9 mouse cellular contexts compared by ENCODE assay signal in the genomic region with DNA sequence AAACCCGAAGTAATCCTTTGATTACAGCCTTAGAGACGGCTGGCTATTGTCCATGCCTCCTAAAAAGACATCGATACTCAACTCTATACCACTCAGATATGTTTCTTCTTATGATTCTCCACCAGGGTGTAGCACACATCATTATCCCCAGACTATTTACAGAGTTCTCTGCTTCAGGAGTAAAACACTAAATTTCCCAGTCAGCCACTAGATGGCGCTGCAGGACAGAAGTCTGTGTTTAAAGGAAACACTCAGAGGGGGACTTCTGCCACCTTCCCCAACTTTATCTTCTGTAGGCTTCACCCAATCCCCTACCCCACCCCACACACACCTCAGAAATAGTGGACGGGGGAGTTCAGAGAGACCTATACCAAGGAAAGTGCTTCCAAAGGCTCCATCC. TPM values are rescaled to one million over a fixed set of nuclear protein-coding genes. Genes with fewer than 3 reads are reported as not detected.
DNase-seq lines count a peak whose midpoint lies in the region; ATAC-seq and TF ChIP-seq lines count a peak whose summit lies in the region.
"Had no signal": no experiment of that assay in that cellular context is flagged by ENCODE, and none has a peak within 500 bp of the region (broad histone marks: within the 10 kb centered on the region; RNA-seq: fewer than 3 reads in every experiment).

No protein-coding gene starts in this region.

- no peak; the same call in 1 of the 2 replicates for ATAC-seq in G1E (ENCODE audit: extremely low read depth, insufficient number of reproducible peaks, low FRiP score, poor library complexity, severe bottlenecking)
- peak; percentile 11; the same call in 1 of the 2 replicates for ATAC-seq in embryonic facial prominence, embryonic 15.5 days (ENCODE audit: insufficient number of reproducible peaks, low FRiP score, low TSS enrichment, low read depth)
- peak; percentile 44; the same call in 1 of the 2 replicates for ATAC-seq in lung, embryonic 16.5 days (ENCODE audit: low read depth)

- H3K9me3 ChIP-seq in G1E (replicated peaks), result no peaks in the 10 kb centered on the region
- H3K9me3 ChIP-seq in embryonic facial prominence, embryonic 15.5 days (replicated peaks), result no peaks in the 10 kb centered on the region
- H3K9me3 ChIP-seq in lung, embryonic 16.5 days (ENCODE audit: control insufficient read depth, low read length), result no peaks in the 10 kb centered on the region
- H3K9me3 ChIP-seq: liver, embryonic 15.5 days had no signal

- no peak overlapping the region for H3K4me3 ChIP-seq in G1E (ENCODE audit: low read depth, low read length)
- H3K4me3 ChIP-seq in bone marrow, adult 2 months (replicated peaks; ENCODE audit: control insufficient read depth, low read depth, low read length), result no peak overlapping the region
- no peak overlapping the region for H3K4me3 ChIP-seq in embryonic facial prominence, embryonic 15.5 days (replicated peaks)
- no peak overlapping the region for H3K4me3 ChIP-seq in lung, embryonic 16.5 days (ENCODE audit: low read length)
- H3K4me3 ChIP-seq: liver, embryonic 15.5 days had no signal

- no peak overlapping the region for H3K4me2 ChIP-seq in embryonic facial prominence, embryonic 15.5 days (replicated peaks)
- H3K4me2 ChIP-seq in lung, embryonic 16.5 days (ENCODE audit: low read depth, low read length), result no peak overlapping the region
- H3K4me2 ChIP-seq: liver, embryonic 15.5 days had no signal

- no peak overlapping the region for H3K9ac ChIP-seq in embryonic facial prominence, embryonic 15.5 days
- no peak overlapping the region for H3K9ac ChIP-seq in lung, embryonic 16.5 days (ENCODE audit: low read length)
- H3K9ac ChIP-seq: liver, embryonic 15.5 days had no signal

- DNase-seq in G1E (ENCODE audit: low spot score), result peak; percentile 54
- peak; percentile 89 to 94 for DNase-seq in heart, postnatal 10 days
- DNase-seq in large intestine, adult 2 months (ENCODE audit: low read depth, low spot score), result peak; percentile 72
- peak; percentile 78 for DNase-seq in right cerebral cortex, adult 18-20 months
- peak; percentile 64 to 76 for DNase-seq in thymus, postnatal 36 days

- 14% methylated on average over 5 of the region's 5 CpGs for WGBS in bone marrow, adult 2 months
- 13% methylated on average over 5 of the region's 5 CpGs for whole genome bisulfite sequencing in embryonic facial prominence, embryonic 15.5 days
- 12% methylated on average over 5 of the region's 5 CpGs for WGBS in large intestine, adult 2 months
- WGBS in lung, embryonic 16.5 days, result 19% methylated on average over 5 of the region's 5 CpGs

- peaks cover 72% of the 10 kb centered on the region for H3K27me3 ChIP-seq in G1E (ENCODE audit: insufficient read depth, low read length)
- H3K27me3 ChIP-seq in embryonic facial prominence, embryonic 15.5 days, result peaks cover 3% of the 10 kb centered on the region; the same call in 1 of the 2 replicates
- H3K27me3 ChIP-seq in lung, embryonic 16.5 days (ENCODE audit: control insufficient read depth, insufficient read depth, low read depth, low read length), result no peaks in the 10 kb centered on the region

- no peak overlapping the region for H3K27ac ChIP-seq in bone marrow, adult 2 months (ENCODE audit: control insufficient read depth, insufficient read depth, low read depth, low read length, poor library complexity)
- H3K27ac ChIP-seq in embryonic facial prominence, embryonic 15.5 days (replicated peaks), result no peak overlapping the region
- no peak overlapping the region for H3K27ac ChIP-seq in lung, embryonic 16.5 days (ENCODE audit: low read length)
- H3K27ac ChIP-seq: liver, embryonic 15.5 days had no signal

- TF ChIP-seq POLR2A in bone marrow, adult 2 months (IDR thresholded peaks at IDR 0.05; ENCODE audit: borderline replicate concordance, control insufficient read depth, low read depth, low read length), result no peak

- H3K4me1 ChIP-seq in G1E (ENCODE audit: insufficient read depth, low read depth, low read length), result peaks cover 6% of the 10 kb centered on the region; the same call in 1 of the 2 replicates
- H3K4me1 ChIP-seq in bone marrow, adult 2 months (ENCODE audit: control insufficient read depth, insufficient read depth, low read length), result no peaks in the 10 kb centered on the region
- peaks cover 67% of the 10 kb centered on the region for H3K4me1 ChIP-seq in embryonic facial prominence, embryonic 15.5 days
- H3K4me1 ChIP-seq in lung, embryonic 16.5 days (replicated peaks; ENCODE audit: control insufficient read depth, insufficient read depth, low read length), result peaks cover 15% of the 10 kb centered on the region
- H3K4me1 ChIP-seq: liver, embryonic 15.5 days had no signal

- intact Hi-C loops in heart, postnatal 10 days (cut with DNase I), result loop anchor here (1.0 to 5.0 kb wide), 4 partner anchors 146 to 251 kb away; no protein-coding TSS in a partner anchor

- TF ChIP-seq CTCF in G1E (IDR thresholded peaks at IDR 0.05; ENCODE audit: low read depth, low read length), result peak; percentile 62
- TF ChIP-seq CTCF in bone marrow, adult 2 months (IDR thresholded peaks at IDR 0.05; ENCODE audit: control insufficient read depth, insufficient read depth, low read length), result peak; percentile 45

- H3K36me3 ChIP-seq in G1E (replicated peaks), result no peaks in the 10 kb centered on the region
- H3K36me3 ChIP-seq in embryonic facial prominence, embryonic 15.5 days, result peaks cover 23% of the 10 kb centered on the region
- H3K36me3 ChIP-seq in lung, embryonic 16.5 days (ENCODE audit: control insufficient read depth, insufficient read depth, low read length), result no peaks in the 10 kb centered on the region
- H3K36me3 ChIP-seq: liver, embryonic 15.5 days had no signal

RNA-seq across cellular contexts. Expression of a gene that starts 6.8 kb away (rescaled TPM):
- total RNA-seq in G1E (2014; fragmentation: Nextera tagmentation) (not detected in 2 replicates), G1E (2017) (0.11 TPM in 1 of 2 replicates, not detected in the other)
- 0.05 and 0.18 TPM in 2 replicates for polyA plus RNA-seq in G1E (2012)
- polyA plus RNA-seq in bone marrow, adult 2 months (2011; ENCODE audit: insufficient read depth, insufficient read length, low replicate concordance, missing spikeins), result 1.8 and 2.0 TPM in 2 replicates
- polyA plus RNA-seq in embryonic facial prominence, embryonic 15.5 days (2015; fragmentation: Nextera tagmentation; extraction: Ambion mirVana), result 167 and 168 TPM in 2 replicates
- 10 to 100 TPM; 27.9 to 36.3 TPM for total RNA-seq in heart, postnatal 10 days (2021)
- polyA plus RNA-seq in large intestine, adult 2 months (2012; rRNA removed), result 125 and 133 TPM in 2 replicates
- polyA plus RNA-seq in lung, embryonic 16.5 days (2015; fragmentation: Nextera tagmentation; extraction: Ambion mirVana), result 57.4 and 70.9 TPM in 2 replicates

RNA-seq across cellular contexts. Expression of a gene that starts 10.7 kb away (rescaled TPM):
- not detected in 2 replicates for total RNA-seq in G1E (2014; fragmentation: Nextera tagmentation)
- 0.06 TPM in 1 of 2 replicates, not detected in the other for total RNA-seq in G1E (2017)
- not detected in 2 replicates for polyA plus RNA-seq in G1E (2012)
- not detected in 2 replicates for polyA plus RNA-seq in bone marrow, adult 2 months (2011; ENCODE audit: insufficient read depth, insufficient read length, low replicate concordance, missing spikeins)
- 0.20 and 0.28 TPM in 2 replicates for polyA plus RNA-seq in embryonic facial prominence, embryonic 15.5 days (2015; fragmentation: Nextera tagmentation; extraction: Ambion mirVana)
- total RNA-seq in heart, postnatal 10 days (2021), result not detected
- 0.26 and 0.32 TPM in 2 replicates for polyA plus RNA-seq in large intestine, adult 2 months (2012; rRNA removed)
- polyA plus RNA-seq in lung, embryonic 16.5 days (2015; fragmentation: Nextera tagmentation; extraction: Ambion mirVana), result not detected in 2 replicates
- polyA plus RNA-seq: liver, embryonic 15.5 days had no signal

RNA-seq across cellular contexts. Expression of a gene that starts 44.9 kb away (rescaled TPM):
- total RNA-seq in G1E (2014; fragmentation: Nextera tagmentation), result 342 and 377 TPM in 2 replicates
- total RNA-seq in G1E (2017), result 323 and 338 TPM in 2 replicates
- 11.9 and 12.8 TPM in 2 replicates for polyA plus RNA-seq in G1E (2012)
- polyA plus RNA-seq in bone marrow, adult 2 months (2011; ENCODE audit: insufficient read depth, insufficient read length, low replicate concordance, missing spikeins), result 135 and 195 TPM in 2 replicates
- polyA plus RNA-seq in embryonic facial prominence, embryonic 15.5 days (2015; fragmentation: Nextera tagmentation; extraction: Ambion mirVana), result 462 and 488 TPM in 2 replicates
- 100 to 1,000 TPM; 714 to 726 TPM for total RNA-seq in heart, postnatal 10 days (2021)
- polyA plus RNA-seq in large intestine, adult 2 months (2012; rRNA removed), result 81.8 and 87.9 TPM in 2 replicates
- polyA plus RNA-seq in lung, embryonic 16.5 days (2015; fragmentation: Nextera tagmentation; extraction: Ambion mirVana), result 548 and 571 TPM in 2 replicates

Comparison
In these comparisons a context has a peak if more than half of its experiments do, and no peak if none do; other contexts are left out.
1. RNA of a gene that starts 6.8 kb away (polyA plus RNA-seq): 167 to 168 TPM in embryonic facial prominence, embryonic 15.5 days, 125 to 133 TPM in large intestine, adult 2 months and 57.4 to 70.9 TPM in lung, embryonic 16.5 days; 1.8 to 2.0 TPM in bone marrow, adult 2 months and 0.05 to 0.18 TPM in G1E; every median in the first group is over 10 times any median in the second.
2. Peak in every context shown above with its lines, with median percentiles within 50 percentile points of each other: DNase-seq.